Comparison of ENCODE assay signal across 8 mouse cellular contexts in the genomic region with DNA sequence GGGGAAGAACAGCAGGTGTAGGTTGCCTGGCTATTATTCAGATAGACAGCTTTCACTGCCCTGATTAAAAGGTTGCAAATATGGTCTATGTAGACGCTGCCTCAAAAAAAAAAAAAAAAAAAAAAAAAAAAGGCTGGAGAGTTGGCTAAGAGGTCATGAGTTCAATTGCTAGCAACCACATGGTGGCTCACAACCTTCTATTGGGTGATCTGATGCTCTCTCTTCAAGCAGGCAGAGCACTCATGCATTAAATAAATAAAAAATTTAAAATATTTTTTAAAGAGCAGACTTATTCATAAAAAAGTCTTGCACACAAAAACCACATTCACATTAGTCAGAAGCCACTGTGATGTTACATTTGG. TPM values are rescaled to one million over a fixed set of nuclear protein-coding genes. Genes with fewer than 3 reads are reported as not detected.
DNase-seq lines count a peak whose midpoint lies in the region; ATAC-seq lines count a peak whose summit lies in the region.

No protein-coding gene starts in this region.

- peak overlapping the region; percentile 93 for H3K9ac ChIP-seq in forebrain, embryonic 12.5 days
- H3K9ac ChIP-seq in liver, embryonic 15.5 days = peak overlapping the region; percentile 74

- peaks cover 65% of the 10 kb centered on the region for H3K36me3 ChIP-seq in heart, embryonic 10.5 days
- H3K36me3 ChIP-seq in forebrain, embryonic 12.5 days (replicated peaks) = peaks cover 57% of the 10 kb centered on the region
- peaks cover 57% of the 10 kb centered on the region for H3K36me3 ChIP-seq in liver, embryonic 15.5 days (replicated peaks)

- H3K4me2 ChIP-seq in forebrain, embryonic 12.5 days = peak overlapping the region; percentile 84
- peak overlapping the region; percentile 99 for H3K4me2 ChIP-seq in liver, embryonic 15.5 days

- H3K27ac ChIP-seq in heart, embryonic 10.5 days = peak overlapping the region; percentile 99
- peak overlapping the region; percentile 100 for H3K27ac ChIP-seq in forebrain, embryonic 12.5 days
- peak overlapping the region; percentile 99 for H3K27ac ChIP-seq in liver, embryonic 15.5 days (replicated peaks)

- no peaks in the 10 kb centered on the region for H3K27me3 ChIP-seq in heart, embryonic 10.5 days (ENCODE audit: insufficient read depth, poor library complexity, severe bottlenecking)
- H3K27me3 ChIP-seq in forebrain, embryonic 12.5 days = no peaks in the 10 kb centered on the region
- no peaks in the 10 kb centered on the region for H3K27me3 ChIP-seq in liver, embryonic 15.5 days

- no peak for ATAC-seq in forebrain, embryonic 12.5 days (ENCODE audit: low FRiP score)
- ATAC-seq in liver, embryonic 15.5 days (ENCODE audit: insufficient read depth) = no peak

- no peak for DNase-seq in heart, embryonic 10.5 days (ENCODE audit: low spot score)
- DNase-seq in heart, adult 8-10 months (ENCODE audit: low spot score) = no peak
- peak; percentile 71 for DNase-seq in 416B (ENCODE audit: low read depth)
- DNase-seq in frontal cortex, postnatal 25 days (ENCODE audit: low spot score in 2 of 2) = no peak
- no peak for DNase-seq in left cerebral cortex, postnatal 4 days
- no peak for DNase-seq in layer of hippocampus, postnatal 14 days (ENCODE audit: low spot score in 2 of 2)

- WGBS in heart, embryonic 10.5 days = 10% methylated on average over 1 of the region's 1 CpGs
- 0% methylated on average over 1 of the region's 1 CpGs for WGBS in forebrain, embryonic 12.5 days
- WGBS in liver, embryonic 15.5 days (ENCODE audit: insufficient replicate concordance) = 0% methylated on average over 1 of the region's 1 CpGs

- H3K9me3 ChIP-seq in heart, embryonic 10.5 days = no peaks in the 10 kb centered on the region
- no peaks in the 10 kb centered on the region; the same call in 1 of the 2 replicates for H3K9me3 ChIP-seq in forebrain, embryonic 12.5 days
- no peaks in the 10 kb centered on the region for H3K9me3 ChIP-seq in liver, embryonic 15.5 days (replicated peaks)

- intact Hi-C loops in left cerebral cortex, postnatal 4 days (cut with DNase I) = no loop called here

- peak overlapping the region; percentile 89 for H3K4me3 ChIP-seq in heart, embryonic 10.5 days
- peak overlapping the region; percentile 78 for H3K4me3 ChIP-seq in forebrain, embryonic 12.5 days (replicated peaks)
- H3K4me3 ChIP-seq in liver, embryonic 15.5 days (replicated peaks) = peak overlapping the region; percentile 91

- H3K4me1 ChIP-seq in heart, embryonic 10.5 days = peaks cover 41% of the 10 kb centered on the region
- peaks cover 30% of the 10 kb centered on the region for H3K4me1 ChIP-seq in forebrain, embryonic 12.5 days
- H3K4me1 ChIP-seq in liver, embryonic 15.5 days (replicated peaks) = peaks cover 53% of the 10 kb centered on the region

RNA-seq across cellular contexts. Expression of gene Mbd3, which starts 1.2 kb away (rescaled TPM):
- polyA plus RNA-seq in heart, embryonic 10.5 days (2016; fragmentation: Nextera tagmentation; extraction: Ambion mirVana) = 237 and 315 TPM in 2 replicates
- 100 to 1,000 TPM in 1 of 4 experiments, 10 to 100 TPM in 3; 92.9 to 107 (median 97.0) TPM for total RNA-seq in heart, adult 8-10 months (2022)
- 312 and 327 TPM in 2 replicates for polyA plus RNA-seq in forebrain, embryonic 12.5 days (2016; fragmentation: Nextera tagmentation; extraction: Ambion mirVana)
- 63.2 and 74.5 TPM in 2 replicates for polyA plus RNA-seq in liver, embryonic 15.5 days (2015; fragmentation: Nextera tagmentation; extraction: Ambion mirVana)
- 100 to 1,000 TPM; 138 to 147 TPM for total RNA-seq in left cerebral cortex, postnatal 4 days (2021)
- total RNA-seq in layer of hippocampus, postnatal 14 days (2021) = 100 to 1,000 TPM; 121 to 131 TPM

RNA-seq across cellular contexts. Expression of gene Uqcr11, which starts 8.5 kb away (rescaled TPM):
- polyA plus RNA-seq in heart, embryonic 10.5 days (2016; fragmentation: Nextera tagmentation; extraction: Ambion mirVana) = 973 and 1,195 TPM in 2 replicates
- total RNA-seq in heart, adult 8-10 months (2022) = 1,000 to 10,000 TPM; 1,795 to 2,190 (median 1,939) TPM
- polyA plus RNA-seq in forebrain, embryonic 12.5 days (2016; fragmentation: Nextera tagmentation; extraction: Ambion mirVana) = 371 and 400 TPM in 2 replicates
- polyA plus RNA-seq in liver, embryonic 15.5 days (2015; fragmentation: Nextera tagmentation; extraction: Ambion mirVana) = 526 and 581 TPM in 2 replicates
- 100 to 1,000 TPM; 282 to 286 TPM for total RNA-seq in left cerebral cortex, postnatal 4 days (2021)
- total RNA-seq in layer of hippocampus, postnatal 14 days (2021) = 100 to 1,000 TPM; 620 to 655 TPM

RNA-seq across cellular contexts. Expression of gene Mex3d, which starts 10.7 kb away (rescaled TPM):
- polyA plus RNA-seq in heart, embryonic 10.5 days (2016; fragmentation: Nextera tagmentation; extraction: Ambion mirVana) = 2.1 and 5.0 TPM in 2 replicates
- total RNA-seq in heart, adult 8-10 months (2022) = 1 to 10 TPM; 5.9 to 9.8 (median 8.3) TPM
- 17.3 and 21.3 TPM in 2 replicates for polyA plus RNA-seq in forebrain, embryonic 12.5 days (2016; fragmentation: Nextera tagmentation; extraction: Ambion mirVana)
- polyA plus RNA-seq in liver, embryonic 15.5 days (2015; fragmentation: Nextera tagmentation; extraction: Ambion mirVana) = 0.78 and 0.92 TPM in 2 replicates
- total RNA-seq in left cerebral cortex, postnatal 4 days (2021) = 10 to 100 TPM; 75.5 to 80.1 TPM
- total RNA-seq in layer of hippocampus, postnatal 14 days (2021) = 10 to 100 TPM; 20.3 to 24.2 TPM

RNA-seq across cellular contexts. Expression of gene Tcf3, which starts 35.3 kb away (rescaled TPM):
- polyA plus RNA-seq in heart, embryonic 10.5 days (2016; fragmentation: Nextera tagmentation; extraction: Ambion mirVana) = 80.6 and 140 TPM in 2 replicates
- 10 to 100 TPM; 15.8 to 18.0 (median 17.6) TPM for total RNA-seq in heart, adult 8-10 months (2022)
- polyA plus RNA-seq in forebrain, embryonic 12.5 days (2016; fragmentation: Nextera tagmentation; extraction: Ambion mirVana) = 203 and 205 TPM in 2 replicates
- 52.8 and 59.5 TPM in 2 replicates for polyA plus RNA-seq in liver, embryonic 15.5 days (2015; fragmentation: Nextera tagmentation; extraction: Ambion mirVana)
- total RNA-seq in left cerebral cortex, postnatal 4 days (2021) = 10 to 100 TPM; 51.9 to 53.7 TPM
- 10 to 100 TPM; 33.3 to 35.0 TPM for total RNA-seq in layer of hippocampus, postnatal 14 days (2021)

RNA-seq across cellular contexts. Expression of gene Plk5, which starts 41.9 kb away (rescaled TPM):
- polyA plus RNA-seq in heart, embryonic 10.5 days (2016; fragmentation: Nextera tagmentation; extraction: Ambion mirVana) = 0.16 TPM in 1 of 2 replicates, not detected in the other
- total RNA-seq in heart, adult 8-10 months (2022) = 1 to 10 TPM in 2 of 4 experiments, under 1 TPM in 2; 0.91 to 1.3 (median 1.1) TPM
- polyA plus RNA-seq in forebrain, embryonic 12.5 days (2016; fragmentation: Nextera tagmentation; extraction: Ambion mirVana) = 0.23 and 0.40 TPM in 2 replicates
- polyA plus RNA-seq in liver, embryonic 15.5 days (2015; fragmentation: Nextera tagmentation; extraction: Ambion mirVana) = 0.03 and 0.06 TPM in 2 replicates
- total RNA-seq in left cerebral cortex, postnatal 4 days (2021) = 1 to 10 TPM; 4.2 to 6.1 TPM
- 1 to 10 TPM; 3.2 to 3.4 TPM for total RNA-seq in layer of hippocampus, postnatal 14 days (2021)
